Mouse (Mus musculus) liver, postnatal 0 days (tissue): ENCODE measurements at regions not wholly inside any gene's neighbourhood (a gene's known extent, or its start where the extent isn't known, plus 50 kb on each side); places are given as distances from the start of the nearest gene placed in this dataset.

Source experiments
- ATAC-seq: fragments of 200-750 bp; cut with Nextera tagmentation; 2 replicates; pipeline ENCODE4 v1.8.0; 2017; ENCODE audit warnings: mild to moderate bottlenecking, moderate library complexity
- DNase-seq: peaks from one replicate; pipeline ENCODE4 v3.0.0-alpha.2; 2016
- H3K27ac ChIP-seq: fragments of 300-500 bp; sonication (generic); 2 replicates; pipeline ENCODE4 v1.5.1; 2014; ENCODE audit warnings: antibody characterized with exemption, moderate library complexity, mild to moderate bottlenecking, low read depth
- H3K27me3 ChIP-seq: fragments of 300-500 bp; sonication (generic); 2 replicates; pipeline ENCODE4 v1.6.1; 2014; ENCODE audit warnings: low read length, control low read depth, mixed read lengths; ENCODE audit not compliant: insufficient read depth
- H3K36me3 ChIP-seq: fragments of 300-500 bp; sonication (generic); replicated peaks from 2 replicates; pipeline ENCODE4 v1.6.1; 2014; ENCODE audit warnings: mild to moderate bottlenecking, control low read depth, low read length, moderate library complexity, mixed read lengths; ENCODE audit not compliant: insufficient read depth
- H3K4me1 ChIP-seq: fragments of 300-500 bp; sonication (generic); 2 replicates; pipeline ENCODE4 v1.6.1; 2014; ENCODE audit warnings: antibody characterized with exemption, mild to moderate bottlenecking, control low read depth; ENCODE audit not compliant: insufficient read depth
- H3K4me2 ChIP-seq: fragments of 300-500 bp; sonication (generic); 2 replicates; pipeline ENCODE4 v1.6.1; 2014; ENCODE audit warnings: low read depth, mild to moderate bottlenecking, low read length, moderate library complexity, mixed read lengths
- H3K4me3 ChIP-seq: fragments of 300-500 bp; sonication (generic); 2 replicates; pipeline ENCODE4 v1.5.1; 2014; ENCODE audit warnings: low read depth, low read length
- H3K9ac ChIP-seq: fragments of 300-500 bp; sonication (generic); replicated peaks from 2 replicates; pipeline ENCODE4 v1.6.1; 2014; ENCODE audit warnings: mild to moderate bottlenecking, moderate library complexity
- H3K9me3 ChIP-seq: fragments of 300-500 bp; sonication (generic); 2 replicates; pipeline ENCODE4 v1.6.1; 2016; ENCODE audit warnings: mild to moderate bottlenecking, control low read depth, low read length, mixed read lengths
- CTCF ChIP-seq: sonication (generic); IDR thresholded peaks from 2 replicates; pipeline ENCODE4 v1.5.1; 2016; ENCODE audit warnings: antibody characterized with exemption, low read depth
- EP300 ChIP-seq: IDR thresholded peaks from 2 replicates; pipeline ENCODE4 v1.6.1; 2016; ENCODE audit warnings: antibody characterized with exemption, low read depth, mild to moderate bottlenecking
- WGBS: fragments of 180-500 bp; shearing (Covaris S2); extraction: QIAGEN DNeasy Blood & Tissue Kit; methylation state at CpG from one replicate; pipeline ENCODE4 v1.1.7; 2014; ENCODE audit not compliant: insufficient replicate concordance; 5-methylcytosine and 5-hydroxymethylcytosine counted together

- no peak overlapping the region for H3K4me2 ChIP-seq
- H3K4me3 ChIP-seq, result no peak overlapping the region
- no peaks in the 10 kb centered on the region for H3K36me3 ChIP-seq
- H3K9ac ChIP-seq, result no peak overlapping the region
- TF ChIP-seq CTCF (no peak), EP300 (no peak)
- ATAC-seq (no peak), DNase-seq (no peak)
- no peak overlapping the region for H3K27ac ChIP-seq
- no peaks in the 10 kb centered on the region for H3K9me3 ChIP-seq
- WGBS, result 90% methylated on average over 8 of the region's 8 CpGs
- H3K27me3 ChIP-seq, result no peaks in the 10 kb centered on the region
- H3K4me1 ChIP-seq, result peaks cover 34% of the 10 kb centered on the region
Observed at GRCm38 (mm10) chr19:37497161-37497560, 53.1 kb upstream of the Exoc6 start.

GRCm38 (mm10) chr19:37498438-37498837, 51.8 kb upstream of the Exoc6 start:
- ATAC-seq (no peak), DNase-seq (no peak)
- 71% methylated on average over 3 of the region's 3 CpGs for WGBS
- TF ChIP-seq EP300 (no peak), CTCF (no peak)
- Histone ChIP-seq H3K9me3 (no peaks in the 10 kb centered on the region), H3K27ac (no peak overlapping the region), H3K9ac (no peak overlapping the region), H3K4me1 (peaks cover 29% of the 10 kb centered on the region), H3K4me3 (no peak overlapping the region), H3K27me3 (no peaks in the 10 kb centered on the region), H3K4me2 (no peak overlapping the region), H3K36me3 (no peaks in the 10 kb centered on the region)
